Mouse (Mus musculus) lung, postnatal 10 days (tissue): ENCODE measurements at regions not wholly inside any gene's neighbourhood (a gene's known extent, or its start where the extent isn't known, plus 50 kb on each side); places are given as distances from the start of the nearest gene placed in this dataset.

Source experiments
- DNase-seq: peaks from one replicate; pipeline ENCODE4 v3.0.0; 2021

- DNase-seq: no peak
These were observed 324.2 kb downstream of the Ice1 start for GRCm38 (mm10) chr13:70313205-70313604.

DNA sequence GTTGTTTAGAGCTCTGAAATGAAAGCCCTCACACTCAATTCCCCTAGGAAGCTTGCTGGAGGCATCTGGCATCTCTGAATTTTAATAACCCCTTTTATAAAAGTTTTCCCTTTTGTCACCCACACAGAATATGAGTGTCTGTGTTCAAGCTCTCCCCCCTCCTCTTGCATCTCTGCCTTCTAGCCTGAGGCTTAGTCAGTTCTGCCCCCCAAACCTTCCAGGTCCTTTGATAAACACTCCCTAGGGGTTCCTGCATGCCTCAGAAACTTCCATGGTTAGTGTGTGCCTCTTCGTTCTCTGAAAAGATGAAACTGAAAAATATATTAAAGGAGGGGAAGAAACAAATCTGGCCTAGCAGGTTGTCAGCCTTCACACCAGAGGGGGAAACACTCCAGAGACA lies 313.9 kb downstream of the Ice1 start:
- DNase-seq: no peak

- peak; percentile 2 for DNase-seq
These were observed 301.4 kb downstream of the Ice1 start for GRCm38 (mm10) chr13:70336069-70336468.

DNA sequence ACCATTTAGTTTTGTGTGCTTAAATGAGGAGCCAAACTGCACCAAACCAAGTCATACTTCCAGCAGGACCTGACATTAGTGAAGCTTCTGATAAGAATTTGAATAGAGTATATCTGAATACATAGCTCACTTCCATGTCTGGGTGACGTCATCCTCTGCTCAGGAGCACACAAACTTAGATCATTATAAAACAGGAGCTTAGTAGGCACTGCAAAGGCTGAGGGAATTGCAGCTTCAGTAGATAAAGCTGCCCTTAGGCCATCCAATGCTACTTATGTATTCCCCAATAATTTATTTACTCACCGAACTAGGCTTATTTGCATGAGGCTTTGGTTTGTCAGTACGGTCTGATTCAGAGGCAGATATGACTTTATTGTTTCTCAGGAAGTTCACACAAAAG lies 297.0 kb downstream of the Ice1 start:
- no peak for DNase-seq

DNA sequence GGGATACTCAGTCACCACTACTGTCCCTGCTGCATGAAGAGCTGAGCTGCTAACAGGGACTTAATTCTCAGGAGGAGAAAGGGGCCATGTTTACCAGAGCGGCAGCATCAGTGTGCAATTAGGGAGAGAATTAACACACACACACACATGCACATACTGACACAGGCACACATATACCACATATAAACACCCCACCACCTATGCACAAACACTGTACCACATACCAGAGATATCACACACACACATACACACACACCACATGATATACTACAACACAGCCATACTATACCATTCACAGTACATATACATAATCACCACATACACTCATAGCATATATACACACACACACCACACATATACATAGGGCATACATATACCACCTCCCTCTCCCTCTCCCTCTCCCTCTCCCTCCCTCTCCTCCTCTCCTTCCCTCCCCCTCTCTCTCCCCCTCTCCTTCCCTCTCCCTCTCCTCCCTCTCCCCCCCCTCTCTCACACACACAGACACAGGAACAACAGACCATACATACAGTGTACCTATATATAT lies 294.2 kb downstream of the Ice1 start:
- DNase-seq: no peak

DNA sequence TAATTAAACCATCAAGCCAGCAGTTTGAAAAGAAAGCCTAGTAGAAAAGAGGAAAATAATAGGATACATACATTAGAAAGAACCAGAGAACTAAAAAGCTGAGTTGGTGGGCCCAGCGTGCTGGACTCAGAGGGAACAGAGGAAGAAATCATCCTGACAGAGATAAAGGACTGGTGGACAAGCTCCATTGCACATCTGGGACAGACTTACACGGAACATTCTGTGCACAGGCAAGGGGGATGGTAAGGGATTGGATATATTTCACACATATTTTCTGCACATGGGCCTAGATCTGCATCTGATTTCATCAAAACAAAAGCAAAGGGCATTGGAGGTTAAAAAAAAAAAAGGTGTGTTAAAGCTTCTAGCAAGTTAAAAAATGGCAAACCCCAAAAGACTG lies 293.5 kb downstream of the Ice1 start:
- DNase-seq: no peak

- no peak for DNase-seq
These were observed 293.1 kb downstream of the Ice1 start for GRCm38 (mm10) chr13:70344311-70344710.

DNA sequence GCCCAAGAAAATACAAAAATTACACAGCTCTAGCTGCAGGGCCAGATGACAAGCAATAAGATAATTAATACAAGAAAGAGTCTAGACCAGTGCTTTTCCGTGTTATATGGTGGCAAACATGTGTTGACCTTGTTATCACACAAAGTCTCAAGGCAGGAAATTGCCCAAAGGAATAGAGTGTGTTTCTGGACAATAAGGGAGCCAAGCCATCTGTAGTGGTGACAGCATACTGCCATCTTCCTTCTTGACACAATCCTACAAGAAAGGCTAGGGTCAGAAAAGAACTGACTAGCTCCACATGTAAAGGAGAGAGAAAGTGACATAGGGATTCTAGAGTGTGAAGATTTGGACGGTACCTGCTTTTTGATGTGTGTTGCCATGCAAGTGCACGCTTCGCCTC lies 289.0 kb downstream of the Ice1 start:
- no peak for DNase-seq

- DNase-seq: no peak
These were observed 288.5 kb downstream of the Ice1 start for GRCm38 (mm10) chr13:70348965-70349364.

GRCm38 (mm10) chr13:70369647-70370046 lies 267.8 kb downstream of the Ice1 start:
- DNase-seq: peak; percentile 58

DNA sequence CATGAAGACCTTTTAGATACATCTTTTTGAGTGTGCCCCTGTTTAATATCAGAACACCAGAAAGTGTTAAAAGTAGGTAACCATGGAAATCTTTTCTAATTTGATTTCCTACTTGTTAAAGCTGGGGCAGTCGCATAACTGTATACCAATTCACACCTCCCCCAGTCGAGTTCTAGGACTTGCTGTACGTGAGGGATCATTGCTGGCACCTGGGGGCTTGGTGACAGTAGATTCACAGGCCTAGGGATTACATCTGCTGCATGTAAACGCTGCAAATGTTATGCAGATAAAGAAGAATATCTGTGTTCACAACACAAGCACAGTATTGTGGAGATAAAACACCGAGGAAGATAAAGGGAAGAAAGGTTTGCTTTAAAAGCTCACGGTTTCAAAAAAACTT lies 256.7 kb downstream of the Ice1 start:
- no peak for DNase-seq

GRCm38 (mm10) chr13:70385292-70385691 lies 252.1 kb downstream of the Ice1 start:
- DNase-seq: no peak

- no peak for DNase-seq
These were observed 224.6 kb downstream of the Ice1 start for GRCm38 (mm10) chr13:70412788-70413187.

- no peak for DNase-seq
These were observed 219.3 kb downstream of the Ice1 start for GRCm38 (mm10) chr13:70418156-70418555.

GRCm38 (mm10) chr13:70439419-70439818 lies 198.0 kb downstream of the Ice1 start:
- no peak for DNase-seq

DNA sequence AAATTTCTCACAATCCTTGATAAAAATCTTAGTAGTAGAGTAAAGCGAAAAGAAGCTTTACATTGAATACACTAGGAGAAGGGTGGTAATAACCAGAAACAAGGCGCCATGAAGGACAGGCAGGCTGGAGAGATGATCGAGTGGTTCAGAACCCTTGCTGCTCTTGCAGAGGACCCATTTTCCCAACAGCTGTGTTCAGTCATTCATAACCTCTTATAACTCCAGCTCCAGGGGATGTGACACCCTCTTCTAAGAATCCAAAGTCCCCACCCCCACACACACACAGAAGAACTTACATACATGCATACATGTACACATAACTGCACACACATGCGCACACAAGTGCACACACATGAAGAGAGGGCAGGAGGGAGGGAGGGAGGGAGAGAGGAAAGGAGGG lies 190.5 kb downstream of the Ice1 start:
- peak; percentile 3 for DNase-seq

DNA sequence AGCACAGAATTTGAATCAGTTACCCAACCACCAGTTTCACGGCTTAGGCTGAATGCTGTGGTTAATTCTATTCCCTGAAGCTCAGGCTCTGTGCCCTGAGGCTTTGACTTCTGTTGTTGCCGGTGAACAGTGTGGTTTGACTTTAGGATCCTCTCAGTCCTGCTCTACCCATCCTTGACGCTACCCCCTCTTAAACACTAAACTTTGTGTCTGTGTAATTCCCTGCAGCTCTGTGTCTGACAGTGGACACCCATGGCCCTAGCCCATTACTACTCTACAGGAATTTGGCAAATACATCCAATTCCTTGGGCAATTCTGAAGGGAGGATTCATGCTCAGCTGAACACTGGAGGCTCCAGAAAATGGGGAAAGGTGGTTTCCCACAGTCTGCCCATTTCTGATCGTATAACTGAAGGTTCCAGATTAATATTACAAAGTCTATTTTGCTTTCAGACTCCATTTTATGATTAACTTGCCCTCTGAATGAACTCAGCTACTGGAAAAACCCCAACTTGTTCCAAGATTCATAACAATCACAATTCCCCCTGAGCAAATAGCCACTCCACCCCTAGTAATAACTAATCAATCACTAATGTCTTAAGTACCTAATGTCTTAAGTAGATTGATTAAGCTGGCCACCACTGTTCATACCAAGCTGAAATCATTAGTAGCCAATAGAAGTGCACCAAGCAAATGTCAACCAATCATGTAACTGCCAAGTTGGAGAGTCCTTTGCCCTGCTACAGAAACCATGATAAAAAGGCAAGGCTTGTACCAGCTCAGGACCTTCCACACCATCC lies 182.6 kb downstream of the Ice1 start:
- no peak for DNase-seq

- no peak for DNase-seq
These were observed 179.0 kb downstream of the Ice1 start for GRCm38 (mm10) chr13:70458406-70458805.

- no peak for DNase-seq
These were observed 172.4 kb downstream of the Ice1 start for GRCm38 (mm10) chr13:70464996-70465395.

DNA sequence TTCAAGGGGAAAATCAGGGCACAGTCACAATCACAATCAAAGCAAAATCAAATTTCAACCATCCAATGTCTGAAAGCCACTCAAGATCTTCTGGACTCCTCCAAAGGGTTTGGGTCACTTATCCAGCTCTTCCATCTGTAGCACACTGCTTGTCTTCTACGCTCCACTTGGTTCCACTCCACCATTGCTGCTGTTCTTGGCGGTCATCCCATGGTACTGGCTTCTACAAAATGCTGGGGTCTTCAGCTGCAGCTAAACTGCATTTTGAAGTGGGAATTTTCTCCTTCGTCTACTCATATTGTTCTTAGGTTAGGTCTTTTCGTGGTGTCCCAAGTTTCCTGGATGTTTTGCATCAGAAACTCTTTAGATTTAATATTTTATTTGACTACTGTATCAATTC lies 162.7 kb downstream of the Ice1 start:
- no peak for DNase-seq

- DNase-seq: no peak
These were observed 162.1 kb downstream of the Ice1 start for GRCm38 (mm10) chr13:70475366-70475765.

- DNase-seq: no peak
These were observed 138.1 kb downstream of the Ice1 start for GRCm38 (mm10) chr13:70499302-70499701.
